Mouse (Mus musculus) neural tube, embryonic 10.5 days (tissue): ENCODE measurements around the gene Ebf1.

Experiments used
- DNase-seq: peaks from one replicate; pipeline ENCODE4 v3.0.0-alpha.2; 2017; ENCODE audit warnings: low spot score; ENCODE audit errors: extremely low spot score

The Ebf1 gene

DNA sequence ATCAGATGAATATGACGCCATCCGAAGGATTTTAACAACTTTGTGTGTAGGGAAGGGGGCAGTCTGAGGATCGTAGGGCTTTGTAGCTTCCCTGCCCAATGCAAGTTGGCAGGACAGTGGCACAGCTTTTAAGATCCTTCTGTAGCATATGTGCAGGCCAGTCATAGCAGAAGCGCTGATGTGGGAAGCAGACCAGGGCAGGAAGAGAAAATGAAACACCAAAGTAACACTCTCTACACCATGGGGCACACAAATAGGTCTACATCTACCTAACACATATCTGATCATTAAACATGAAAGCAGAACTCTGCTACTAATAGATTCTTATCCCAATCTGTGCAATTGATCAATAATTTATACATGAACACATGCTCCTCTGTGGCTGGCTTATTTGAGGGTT is 277.7 kb downstream of the Ebf1 start:
- DNase-seq: no peak

DNA sequence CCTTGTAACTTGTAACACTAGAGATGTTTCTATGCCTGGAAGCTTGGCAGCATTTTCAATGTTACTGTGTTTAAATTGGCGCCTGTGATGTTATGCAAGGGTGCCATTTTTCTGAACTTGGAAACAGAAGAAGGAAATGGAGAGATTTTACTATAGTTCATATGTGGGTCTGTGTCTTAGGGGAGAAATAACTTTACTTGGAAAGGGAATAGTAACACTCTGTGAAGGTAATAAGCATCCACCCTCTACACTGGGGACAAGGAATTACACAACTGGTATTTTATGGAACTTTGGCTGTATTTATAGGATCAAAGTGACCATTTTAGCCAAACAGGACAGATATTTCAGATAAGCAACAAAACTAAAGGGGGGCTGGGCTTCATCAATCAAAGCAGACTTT is 278.8 kb downstream of the Ebf1 start:
- no peak for DNase-seq

DNA sequence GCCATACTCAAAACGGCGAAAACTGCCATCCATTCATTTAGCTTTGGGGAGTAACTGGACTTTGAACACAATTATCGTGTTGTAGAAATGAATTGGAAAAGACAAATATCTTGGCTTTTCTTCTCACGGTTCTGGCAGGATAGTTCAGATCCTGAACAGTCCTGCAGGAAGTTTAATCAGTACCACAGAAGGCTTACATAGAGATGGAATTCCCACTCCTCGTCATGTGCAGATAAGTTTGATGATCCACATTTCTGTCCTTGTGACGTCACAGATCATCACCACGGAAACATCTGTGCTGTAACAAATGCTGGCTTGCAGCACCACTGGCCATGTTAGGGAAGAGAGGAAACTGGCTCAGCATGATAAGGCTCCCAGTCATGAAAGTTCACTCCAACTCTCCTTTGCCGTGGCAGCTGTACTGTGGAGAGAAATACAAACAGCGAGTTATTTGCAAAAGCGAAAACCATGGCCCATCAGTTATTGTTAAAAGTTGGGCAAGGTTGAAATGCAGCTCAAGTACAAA is 280.1 kb downstream of the Ebf1 start:
- no peak for DNase-seq

GRCm38 (mm10) chr11:44899554-44899953 is 282.4 kb downstream of the Ebf1 start:
- no peak for DNase-seq

- DNase-seq: no peak
These were observed 282.8 kb downstream of the Ebf1 start for GRCm38 (mm10) chr11:44899965-44900364.

DNA sequence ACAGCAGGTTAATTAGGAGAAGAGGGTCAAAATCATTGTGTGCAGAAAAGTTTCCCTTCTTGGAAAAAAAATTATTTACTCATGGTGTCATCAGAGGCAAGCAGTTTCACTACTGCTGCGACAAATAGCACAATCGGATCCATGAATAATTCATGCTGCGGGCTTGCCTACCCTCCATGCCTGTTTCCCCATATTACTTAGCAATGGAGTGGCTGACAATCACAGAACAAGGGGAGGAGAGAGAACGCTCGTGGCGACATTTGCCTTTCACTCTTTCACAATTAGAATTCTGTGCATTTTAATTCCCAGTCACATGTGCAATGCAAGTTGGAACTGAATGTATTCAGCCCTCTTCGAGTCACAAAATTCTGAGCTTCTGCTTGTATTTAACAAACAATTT is 283.4 kb downstream of the Ebf1 start:
- DNase-seq: no peak

GRCm38 (mm10) chr11:44901715-44902114 is 284.6 kb downstream of the Ebf1 start:
- no peak for DNase-seq

- no peak for DNase-seq
These were observed 285.0 kb downstream of the Ebf1 start for GRCm38 (mm10) chr11:44902165-44902564.

DNA sequence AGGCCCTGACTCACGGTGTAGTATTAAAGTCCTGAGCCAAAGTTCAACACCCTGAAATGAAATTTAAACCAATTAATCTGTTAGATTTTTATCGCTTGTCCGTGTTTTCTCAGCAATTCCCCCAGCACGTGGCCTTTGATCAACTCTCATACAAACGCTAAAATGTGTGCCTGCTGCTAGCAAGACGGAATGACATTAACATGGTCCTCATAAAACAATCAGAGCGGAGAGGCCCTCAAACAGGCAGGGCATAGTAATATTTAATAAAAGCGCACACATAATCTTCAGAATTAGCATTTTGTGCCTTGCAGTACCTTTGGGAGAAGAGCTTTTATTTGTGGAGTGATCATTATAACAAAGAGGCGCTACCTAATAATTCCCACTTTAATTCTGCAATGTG is 287.0 kb downstream of the Ebf1 start:
- no peak for DNase-seq

- DNase-seq: no peak
These were observed 289.3 kb downstream of the Ebf1 start for GRCm38 (mm10) chr11:44906456-44906855.

DNA sequence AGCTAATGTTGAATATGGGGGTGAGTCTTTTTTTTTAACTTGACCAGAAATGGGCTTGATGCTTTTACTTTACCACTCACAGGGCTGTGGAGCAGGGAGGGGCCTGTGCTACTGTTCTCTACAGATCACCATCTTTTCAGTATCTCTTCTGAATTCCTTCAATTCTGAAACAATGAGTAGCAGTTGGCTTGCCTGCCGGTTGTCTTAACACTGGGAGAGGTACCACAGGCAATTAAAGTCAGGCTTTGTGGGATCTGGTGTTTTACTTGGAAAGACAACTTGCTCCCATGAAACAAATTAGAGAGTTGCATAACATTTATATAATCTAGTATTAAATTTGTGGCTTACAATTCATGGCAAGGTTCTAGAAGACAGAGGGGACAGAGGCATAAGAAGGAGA is 294.6 kb downstream of the Ebf1 start:
- no peak for DNase-seq

- no peak for DNase-seq
These were observed 296.7 kb downstream of the Ebf1 start for GRCm38 (mm10) chr11:44913806-44914205.

DNA sequence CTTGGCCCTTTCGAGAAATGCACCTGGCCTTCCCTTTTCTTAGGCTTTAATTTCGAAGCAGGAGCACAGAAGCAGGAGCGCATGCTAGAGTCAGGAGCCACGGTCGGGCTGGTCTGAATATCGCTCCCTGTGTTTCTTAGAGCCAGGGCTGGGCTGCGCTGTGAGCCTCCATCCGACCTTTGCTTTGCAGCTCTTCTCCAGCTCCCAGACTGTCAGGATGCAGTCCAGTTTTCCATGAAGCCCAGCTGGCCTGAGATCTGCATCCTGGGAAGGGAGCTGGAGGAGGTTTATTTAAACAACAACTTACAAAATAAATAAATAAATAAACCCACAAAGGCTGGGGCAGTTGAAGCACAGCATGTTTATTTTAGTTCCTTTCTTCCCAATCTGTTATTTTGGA is 299.9 kb downstream of the Ebf1 start:
- DNase-seq: no peak

DNA sequence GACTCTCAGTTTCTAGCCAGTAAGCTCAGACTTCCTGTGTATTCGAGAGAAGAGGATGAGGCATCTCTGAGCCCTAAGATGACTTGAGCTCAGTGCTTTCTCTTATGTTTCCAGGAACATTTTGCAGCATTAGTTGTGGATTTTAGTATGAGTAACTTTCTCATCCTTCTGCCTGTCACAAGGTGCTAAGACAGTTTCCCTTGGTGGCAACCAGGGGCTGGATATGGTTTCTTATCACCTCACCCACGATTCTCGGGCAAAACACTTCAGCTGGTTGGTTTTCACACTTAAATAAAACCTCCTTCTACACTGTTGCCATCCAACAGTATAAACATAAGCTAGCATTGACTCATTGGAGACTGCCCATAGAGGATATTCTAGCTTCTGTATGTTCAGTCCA is 306.0 kb downstream of the Ebf1 start:
- DNase-seq: no peak

DNA sequence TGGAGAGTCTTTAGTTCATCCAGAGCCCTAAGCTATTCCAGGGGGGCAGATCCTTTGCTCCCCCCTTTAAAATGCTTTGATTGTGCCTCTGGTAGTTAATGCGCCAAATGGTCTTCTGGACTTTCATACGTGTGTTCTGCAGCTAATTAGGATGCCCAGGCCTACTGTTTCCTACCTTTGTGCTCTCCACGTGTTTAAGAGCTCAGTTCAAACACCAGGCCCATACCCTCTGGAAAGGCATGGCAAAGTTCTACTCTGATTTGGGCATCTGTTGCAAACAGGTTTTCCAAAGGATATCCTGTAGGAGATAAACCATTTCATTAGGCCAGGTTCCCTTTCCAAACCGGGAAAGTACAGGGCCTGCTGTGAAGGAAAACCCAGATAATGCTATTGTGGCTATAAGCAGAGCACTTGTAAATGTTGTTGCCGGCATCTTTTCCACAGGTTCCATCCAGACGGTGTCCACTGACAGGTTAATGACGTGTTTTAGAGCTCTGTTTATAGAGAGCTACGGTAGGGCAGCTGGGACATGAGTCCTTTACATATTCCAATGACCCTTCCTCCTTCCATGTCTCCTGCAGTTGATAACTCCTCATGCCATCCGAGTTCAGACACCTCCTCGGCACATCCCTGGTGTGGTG is 306.9 kb downstream of the Ebf1 start:
- no peak for DNase-seq

GRCm38 (mm10) chr11:44924896-44925295 is 307.8 kb downstream of the Ebf1 start:
- DNase-seq: no peak

GRCm38 (mm10) chr11:44925806-44926525 is 308.8 kb downstream of the Ebf1 start:
- no peak for DNase-seq

GRCm38 (mm10) chr11:44928403-44928802 is 311.3 kb downstream of the Ebf1 start:
- no peak for DNase-seq

DNA sequence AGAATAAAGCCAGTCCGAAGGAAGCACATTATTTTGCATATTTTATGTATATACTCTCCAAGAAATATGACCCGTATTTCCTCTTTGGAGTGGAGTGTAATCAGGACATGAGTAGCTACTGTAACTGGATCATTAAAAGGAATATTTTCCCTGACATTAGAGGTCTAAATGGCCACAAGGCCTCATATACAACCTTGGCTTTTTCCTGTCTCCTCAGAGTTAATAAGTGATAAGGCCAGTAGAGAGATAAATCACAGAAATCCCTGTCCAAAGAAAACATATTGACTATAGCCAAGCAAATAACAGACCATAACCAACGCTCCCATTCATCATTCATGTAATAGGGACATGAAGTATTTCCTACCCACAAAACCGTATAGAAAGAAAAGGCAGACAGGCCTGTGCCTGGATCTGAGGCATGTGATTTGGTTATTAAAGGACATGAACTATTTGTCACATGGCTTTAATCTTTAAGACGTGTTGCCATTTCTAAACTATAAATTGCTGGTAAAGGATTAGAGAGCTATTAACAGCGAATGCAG is 315.9 kb downstream of the Ebf1 start:
- DNase-seq: no peak

- DNase-seq: no peak
These were observed 326.7 kb downstream of the Ebf1 start for GRCm38 (mm10) chr11:44943781-44944180.

- DNase-seq: no peak
These were observed 327.3 kb downstream of the Ebf1 start for GRCm38 (mm10) chr11:44944401-44944800.

GRCm38 (mm10) chr11:44946618-44947017 is 329.5 kb downstream of the Ebf1 start:
- DNase-seq: no peak

- DNase-seq: no peak
These were observed 331.4 kb downstream of the Ebf1 start for GRCm38 (mm10) chr11:44948541-44948940.
